ENCODE assay signal across 12 mouse cellular contexts in genomic region chr9:20715332-20715731, GRCm38 (mm10). TPM values are rescaled to one million over a fixed set of nuclear protein-coding genes. Genes with fewer than 3 reads are reported as not detected.
A peak's percentile ranks its signal among the peaks of the same experiment; 100 is the strongest.
DNase-seq lines count a peak whose midpoint lies in the region; ATAC-seq and TF ChIP-seq lines count a peak whose summit lies in the region.
"Had no signal": no experiment of that assay in that cellular context is flagged by ENCODE, and none has a peak within 500 bp of the region (broad histone marks: within the 10 kb centered on the region; RNA-seq: fewer than 3 reads in every experiment).

No protein-coding gene starts in this region.

- no peak overlapping the region for H3K4me3 ChIP-seq in embryonic facial prominence, embryonic 13.5 days
- no peak overlapping the region for H3K4me3 ChIP-seq in embryonic facial prominence, embryonic 10.5 days
- no peak overlapping the region for H3K4me3 ChIP-seq in lung, embryonic 14.5 days (ENCODE audit: low read depth, low read length)
- no peak overlapping the region for H3K4me3 ChIP-seq in bone marrow macrophage, adult 2 months (ENCODE audit: insufficient read depth, low read length)
- no peak overlapping the region for H3K4me3 ChIP-seq in stomach, postnatal 0 days (ENCODE audit: low read depth, low read length)
- H3K4me3 ChIP-seq: limb, embryonic 15.5 days had no signal

- H3K36me3 ChIP-seq in embryonic facial prominence, embryonic 13.5 days = no peaks in the 10 kb centered on the region
- peaks cover 3% of the 10 kb centered on the region; the same call in 1 of the 2 replicates for H3K36me3 ChIP-seq in embryonic facial prominence, embryonic 10.5 days (replicated peaks)
- H3K36me3 ChIP-seq in lung, embryonic 14.5 days (ENCODE audit: insufficient read depth) = no peaks in the 10 kb centered on the region
- H3K36me3 ChIP-seq in stomach, postnatal 0 days (ENCODE audit: control insufficient read depth, insufficient read depth, low read length) = no peaks in the 10 kb centered on the region
- H3K36me3 ChIP-seq: limb, embryonic 15.5 days had no signal

- 72% methylated on average over 7 of the region's 7 CpGs for WGBS in embryonic facial prominence, embryonic 13.5 days
- 68% methylated on average over 7 of the region's 7 CpGs for WGBS in embryonic facial prominence, embryonic 10.5 days
- WGBS in lung, embryonic 14.5 days = 67% methylated on average over 7 of the region's 7 CpGs
- WGBS in stomach, postnatal 0 days = 72% methylated on average over 7 of the region's 7 CpGs

- DNase-seq in embryonic facial prominence, embryonic 10.5 days (ENCODE audit: low spot score) = no peak
- DNase-seq in lung, embryonic 14.5 days = no peak
- DNase-seq in lung, postnatal 4 days = no peak
- no peak for DNase-seq in stomach, postnatal 0 days (ENCODE audit: low spot score)
- no peak for DNase-seq in left cerebral cortex, postnatal 14 days (ENCODE audit: low spot score in 2 of 2)
- DNase-seq in heart, adult 9 months (ENCODE audit: low spot score in 2 of 2) = no peak
- DNase-seq: adrenal gland, postnatal 14 days; cerebellum, postnatal 14 days had no signal

- no peaks in the 10 kb centered on the region for H3K9me3 ChIP-seq in embryonic facial prominence, embryonic 13.5 days
- peaks cover 12% of the 10 kb centered on the region; the same call in 1 of the 2 replicates for H3K9me3 ChIP-seq in embryonic facial prominence, embryonic 10.5 days
- no peaks in the 10 kb centered on the region for H3K9me3 ChIP-seq in lung, embryonic 14.5 days (ENCODE audit: low read depth, low read length)
- no peaks in the 10 kb centered on the region for H3K9me3 ChIP-seq in stomach, postnatal 0 days (ENCODE audit: control insufficient read depth, low read length)
- H3K9me3 ChIP-seq: limb, embryonic 15.5 days had no signal

- H3K4me1 ChIP-seq in embryonic facial prominence, embryonic 13.5 days = no peaks in the 10 kb centered on the region
- peaks cover 11% of the 10 kb centered on the region for H3K4me1 ChIP-seq in embryonic facial prominence, embryonic 10.5 days
- no peaks in the 10 kb centered on the region for H3K4me1 ChIP-seq in lung, embryonic 14.5 days (ENCODE audit: insufficient read depth)
- no peaks in the 10 kb centered on the region for H3K4me1 ChIP-seq in bone marrow macrophage, adult 2 months (ENCODE audit: control insufficient read depth, insufficient read depth, low read length)
- no peaks in the 10 kb centered on the region for H3K4me1 ChIP-seq in stomach, postnatal 0 days (replicated peaks; ENCODE audit: control insufficient read depth, insufficient read depth)
- H3K4me1 ChIP-seq: limb, embryonic 15.5 days had no signal

- H3K27me3 ChIP-seq in embryonic facial prominence, embryonic 13.5 days = no peaks in the 10 kb centered on the region
- no peaks in the 10 kb centered on the region for H3K27me3 ChIP-seq in embryonic facial prominence, embryonic 10.5 days (replicated peaks; ENCODE audit: low read depth, poor library complexity, severe bottlenecking)
- no peaks in the 10 kb centered on the region for H3K27me3 ChIP-seq in lung, embryonic 14.5 days (ENCODE audit: insufficient read depth, low read length)
- H3K27me3 ChIP-seq in stomach, postnatal 0 days (ENCODE audit: control insufficient read depth, insufficient read depth, low read length) = no peaks in the 10 kb centered on the region
- H3K27me3 ChIP-seq: limb, embryonic 15.5 days had no signal

- H3K27ac ChIP-seq in embryonic facial prominence, embryonic 13.5 days = no peak overlapping the region
- H3K27ac ChIP-seq in embryonic facial prominence, embryonic 10.5 days (replicated peaks) = no peak overlapping the region
- H3K27ac ChIP-seq in lung, embryonic 14.5 days (ENCODE audit: low read depth) = no peak overlapping the region
- no peak overlapping the region for H3K27ac ChIP-seq in bone marrow macrophage, adult 2 months (ENCODE audit: insufficient read depth, low read depth, low read length)
- H3K27ac ChIP-seq in stomach, postnatal 0 days (replicated peaks) = no peak overlapping the region
- H3K27ac ChIP-seq: limb, embryonic 15.5 days had no signal

- intact Hi-C loops in left cerebral cortex, postnatal 14 days (cut with DNase I) = no loop called here

- H3K4me2 ChIP-seq in embryonic facial prominence, embryonic 13.5 days = no peak overlapping the region
- no peak overlapping the region for H3K4me2 ChIP-seq in lung, embryonic 14.5 days
- H3K4me2 ChIP-seq in stomach, postnatal 0 days (replicated peaks; ENCODE audit: low read depth) = no peak overlapping the region
- H3K4me2 ChIP-seq: limb, embryonic 15.5 days had no signal

- H3K9ac ChIP-seq in embryonic facial prominence, embryonic 13.5 days = no peak overlapping the region
- no peak overlapping the region for H3K9ac ChIP-seq in lung, embryonic 14.5 days
- no peak overlapping the region for H3K9ac ChIP-seq in stomach, postnatal 0 days (ENCODE audit: low read length)
- H3K9ac ChIP-seq: limb, embryonic 15.5 days had no signal

- peak; percentile 53 for TF ChIP-seq CTCF in lung, embryonic 14.5 days (IDR thresholded peaks at IDR 0.05; ENCODE audit: low read depth)
- peak; percentile 54 for TF ChIP-seq CTCF in bone marrow macrophage, adult 2 months (IDR thresholded peaks at IDR 0.05; ENCODE audit: low read depth, low read length)
- peak; percentile 50 for TF ChIP-seq CTCF in stomach, postnatal 0 days (IDR thresholded peaks at IDR 0.05; ENCODE audit: low read depth)

- no peak for TF ChIP-seq POLR2A in bone marrow macrophage, adult 2 months (IDR thresholded peaks at IDR 0.05; ENCODE audit: borderline replicate concordance, low read depth, low read length)

- ATAC-seq in embryonic facial prominence, embryonic 13.5 days (ENCODE audit: insufficient number of reproducible peaks, insufficient read depth, low FRiP score, low TSS enrichment, low read depth) = 0 out of 2 replicates have a peak, but pooled peaks have one; percentile 26
- no peak for ATAC-seq in lung, embryonic 14.5 days (ENCODE audit: insufficient read depth)
- ATAC-seq in stomach, postnatal 0 days (ENCODE audit: low FRiP score, low TSS enrichment) = no peak
- ATAC-seq: intestine, embryonic 16.5 days had no signal

- TF ChIP-seq EP300 in stomach, postnatal 0 days (optimal IDR thresholded peaks at IDR 0.05) = no peak

RNA-seq across cellular contexts. Expression of gene Olfm2, which starts 30.8 kb away (rescaled TPM):
- polyA plus RNA-seq in embryonic facial prominence, embryonic 13.5 days (2015; fragmentation: Nextera tagmentation; extraction: Ambion mirVana) = 15.9 and 16.3 TPM in 2 replicates
- 13.1 and 20.1 TPM in 2 replicates for polyA plus RNA-seq in embryonic facial prominence, embryonic 10.5 days (2016; fragmentation: Nextera tagmentation; extraction: Ambion mirVana)
- polyA plus RNA-seq in lung, embryonic 14.5 days (2014; fragmentation: Nextera tagmentation; extraction: Ambion mirVana) = 1.2 and 1.7 TPM in 2 replicates
- not detected in 2 replicates for polyA plus RNA-seq in bone marrow macrophage, adult 2 months (2012; ENCODE audit: insufficient read depth, insufficient read length, missing spikeins)
- 2.3 and 2.5 TPM in 2 replicates for polyA plus RNA-seq in stomach, postnatal 0 days (2015; fragmentation: Nextera tagmentation; extraction: Ambion mirVana)
- 100 to 1,000 TPM; 205 to 210 TPM for total RNA-seq in left cerebral cortex, postnatal 14 days (2021)
